Mouse (Mus musculus) lung, adult 2 months (tissue): ENCODE measurements around the gene Kank2.

Experiments
- CTCF ChIP-seq: fragments of 200-500 bp; IDR thresholded peaks from 2 replicates; pipeline ENCODE4 v1.5.1; 2011; ENCODE audit warnings: mild to moderate bottlenecking, low read length, control low read depth; ENCODE audit not compliant: insufficient read depth
- POLR2A ChIP-seq: fragments of 200-500 bp; IDR thresholded peaks from 2 replicates; pipeline ENCODE4 v1.6.1; 2011; ENCODE audit warnings: low read depth, mild to moderate bottlenecking, control low read depth, low read length, borderline replicate concordance; ENCODE audit errors: extremely low read depth

DNA sequence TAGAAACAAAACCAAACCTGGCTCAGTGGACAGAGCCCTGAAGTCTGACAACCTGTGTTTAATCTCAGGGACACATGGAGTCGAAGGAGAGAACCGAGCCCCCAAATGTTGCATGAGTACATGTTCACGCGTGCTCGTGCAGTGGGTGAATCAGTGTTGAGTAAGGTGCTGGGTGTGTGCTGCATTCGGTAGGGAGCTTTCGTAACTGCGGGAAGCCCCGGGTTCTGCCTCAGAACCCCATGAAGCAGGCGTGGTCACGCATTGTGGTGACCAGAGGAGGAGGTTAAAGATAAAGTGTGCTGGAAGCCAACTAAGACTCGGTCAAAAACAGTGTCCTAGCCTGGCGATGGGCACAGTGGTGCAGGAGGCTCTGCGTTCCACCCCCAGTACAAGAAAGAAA is 58.1 kb downstream of the Kank2 start:
- no peak for TF ChIP-seq CTCF
- TF ChIP-seq POLR2A, result no peak
